Mouse (Mus musculus): ENCODE results near the gene Ccdc157.
"Not testable (repeated sequence)": the region's sequence is repeated elsewhere in the genome, so short reads cannot be mapped to it uniquely, and the experiment has no call there.

Ccdc157 gene

GRCm38 (mm10) chr11:4133450-4133849, 26.6 kb downstream of the Ccdc157 start:
- no peak for DNase-seq (ENCODE audit: low read depth)

- DNase-seq (ENCODE audit: low read depth): not testable (repeated sequence)
Observed at GRCm38 (mm10) chr11:4128461-4128860, 31.6 kb downstream of the Ccdc157 start.

GRCm38 (mm10) chr11:4127059-4127458, 33.0 kb downstream of the Ccdc157 start:
- no peak for DNase-seq (ENCODE audit: low read depth)

GRCm38 (mm10) chr11:4123922-4124321, 36.2 kb downstream of the Ccdc157 start:
- no peak for DNase-seq (ENCODE audit: low read depth)

GRCm38 (mm10) chr11:4122742-4123579, 37.1 kb downstream of the Ccdc157 start, which contains the start of gene Sec14l2:
TSS of gene Sec14l2 (minus strand) at chr11:4123415.
- DNase-seq (ENCODE audit: low read depth): no peak

GRCm38 (mm10) chr11:4122226-4122625, 37.9 kb downstream of the Ccdc157 start:
- DNase-seq (ENCODE audit: low read depth): no peak

GRCm38 (mm10) chr11:4121691-4122090, 38.4 kb downstream of the Ccdc157 start:
- no peak for DNase-seq (ENCODE audit: low read depth)

- DNase-seq (ENCODE audit: low read depth): no peak
Observed at GRCm38 (mm10) chr11:4119635-4120034, 40.5 kb downstream of the Ccdc157 start.

- no peak for DNase-seq (ENCODE audit: low read depth)
Observed at GRCm38 (mm10) chr11:4118081-4118921, 41.8 kb downstream of the Ccdc157 start.

- DNase-seq (ENCODE audit: low read depth): no peak
Observed at GRCm38 (mm10) chr11:4117372-4118071, 42.6 kb downstream of the Ccdc157 start.

- no peak for DNase-seq (ENCODE audit: low read depth)
Observed at GRCm38 (mm10) chr11:4116458-4117141, 43.5 kb downstream of the Ccdc157 start.

GRCm38 (mm10) chr11:4115407-4115806, 44.7 kb downstream of the Ccdc157 start:
- DNase-seq (ENCODE audit: low read depth): no peak

GRCm38 (mm10) chr11:4114541-4114940, 45.6 kb downstream of the Ccdc157 start:
- DNase-seq (ENCODE audit: low read depth): not testable (repeated sequence)

- no peak for DNase-seq (ENCODE audit: low read depth)
Observed at GRCm38 (mm10) chr11:4113970-4114369, 46.1 kb downstream of the Ccdc157 start.

GRCm38 (mm10) chr11:4113496-4113895, 46.6 kb downstream of the Ccdc157 start:
- DNase-seq (ENCODE audit: low read depth): no peak

GRCm38 (mm10) chr11:4112861-4113260, 47.2 kb downstream of the Ccdc157 start:
- DNase-seq (ENCODE audit: low read depth): no peak

GRCm38 (mm10) chr11:4112033-4112432, 48.1 kb downstream of the Ccdc157 start:
- no peak for DNase-seq (ENCODE audit: low read depth)

- no peak for DNase-seq (ENCODE audit: low read depth)
Observed at GRCm38 (mm10) chr11:4108691-4109090, 51.4 kb downstream of the Ccdc157 start.

- not testable (repeated sequence) for DNase-seq (ENCODE audit: low read depth)
Observed at GRCm38 (mm10) chr11:4107901-4108300, 52.2 kb downstream of the Ccdc157 start.

GRCm38 (mm10) chr11:4105444-4105843, 54.6 kb downstream of the Ccdc157 start:
- DNase-seq (ENCODE audit: low read depth): no peak

- DNase-seq (ENCODE audit: low read depth): no peak
Observed at GRCm38 (mm10) chr11:4104989-4105388, 55.1 kb downstream of the Ccdc157 start.

- DNase-seq (ENCODE audit: low read depth): no peak
Observed at GRCm38 (mm10) chr11:4103522-4103921, 56.6 kb downstream of the Ccdc157 start.
